Mouse (Mus musculus): ENCODE measurements around the gene Meox1.

DNA sequence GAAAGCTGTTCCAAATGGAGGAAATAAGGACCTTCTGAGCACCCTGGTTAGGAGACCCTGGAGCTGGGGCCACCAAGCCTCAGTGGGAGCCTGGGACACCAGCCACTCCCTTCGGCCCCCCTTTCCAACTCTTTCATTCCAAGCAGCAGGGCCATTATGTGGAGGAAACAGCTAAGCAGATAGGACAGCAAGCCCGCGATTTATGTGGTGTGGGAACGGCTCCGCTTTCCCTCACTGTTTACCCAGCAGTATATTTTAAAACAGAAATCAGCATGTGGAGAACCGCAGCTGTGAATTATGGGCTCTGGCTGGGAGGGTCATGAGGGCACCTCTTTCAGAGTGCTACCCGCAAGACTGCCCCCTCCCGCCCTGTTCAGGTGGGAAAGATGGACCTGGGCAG is 7.1 kb upstream of the Meox1 start:
- TF ChIP-seq POLR2A (IDR thresholded peaks at IDR 0.05; ENCODE audit: borderline replicate concordance, insufficient read depth, low read length) (no peak), CTCF (IDR thresholded peaks at IDR 0.05; ENCODE audit: borderline replicate concordance, insufficient read depth, low read depth, low read length) (no peak)
